Mouse (Mus musculus) olfactory bulb, adult 2 months (tissue): ENCODE measurements at regions not wholly inside any gene's neighbourhood (a gene's known extent, or its start where the extent isn't known, plus 50 kb on each side); places are given as distances from the start of the nearest gene placed in this dataset.
A peak's percentile ranks its signal among the peaks of the same experiment; 100 is the strongest.
"Not testable (repeated sequence)": the region's sequence is repeated elsewhere in the genome, so short reads cannot be mapped to it uniquely, and the experiment has no call there.

ENCODE experiments used
- H3K27ac ChIP-seq: fragments of 200-500 bp; 2 replicates; pipeline ENCODE4 v1.5.1; 2012; ENCODE audit warnings: low read depth, low read length; ENCODE audit not compliant: insufficient read depth
- H3K4me1 ChIP-seq: fragments of 200-500 bp; 2 replicates; pipeline ENCODE4 v1.6.1; 2012; ENCODE audit warnings: low read length; ENCODE audit not compliant: control insufficient read depth, insufficient read depth
- H3K4me3 ChIP-seq: fragments of 200-500 bp; 2 replicates; pipeline ENCODE4 v1.5.1; 2012; ENCODE audit warnings: mild to moderate bottlenecking, low read depth, low read length, moderate library complexity; ENCODE audit not compliant: insufficient read depth
- CTCF ChIP-seq: fragments of 200-500 bp; IDR thresholded peaks from 2 replicates; pipeline ENCODE4 v1.5.1; 2012; ENCODE audit warnings: low read depth, mild to moderate bottlenecking, low read length, moderate library complexity; ENCODE audit not compliant: insufficient read depth
- POLR2A ChIP-seq: fragments of 200-500 bp; IDR thresholded peaks from 2 replicates; pipeline ENCODE4 v1.6.1; 2012; ENCODE audit warnings: mild to moderate bottlenecking, low read depth, low read length, moderate library complexity; ENCODE audit not compliant: insufficient read depth
- WGBS: fragments of 180-500 bp; shearing (Covaris S2); methylation state at CpG from one replicate; pipeline ENCODE4 v1.1.7; 2018; 5-methylcytosine and 5-hydroxymethylcytosine counted together

DNA sequence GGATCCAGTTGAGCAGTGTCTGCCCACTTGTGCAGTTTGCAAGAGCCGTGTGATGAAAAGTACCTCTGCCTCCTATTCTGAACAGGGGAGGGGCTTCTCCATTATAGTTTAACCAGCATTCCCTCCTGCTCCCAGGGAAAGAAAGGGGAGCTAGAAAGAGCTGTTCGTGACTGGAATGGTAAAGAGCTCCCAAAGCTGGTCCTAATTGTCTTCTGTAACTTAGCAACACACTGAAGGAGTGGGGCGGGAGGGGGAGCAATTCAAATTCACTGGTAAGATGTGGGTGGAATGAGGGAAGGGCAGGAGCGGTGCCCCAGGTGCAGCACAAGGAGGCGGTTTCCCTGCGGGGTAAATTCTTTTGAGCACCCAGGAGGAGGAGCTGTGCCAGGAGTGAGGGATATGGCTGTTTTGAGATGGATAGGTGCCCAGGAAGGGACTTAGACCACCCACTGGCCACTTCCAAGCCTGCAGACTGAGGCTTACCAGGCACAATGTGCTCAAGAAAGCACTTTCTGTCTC is 79.5 kb upstream of the Spata13 start:
- H3K4me3 ChIP-seq: no peak overlapping the region
- TF ChIP-seq CTCF: no peak
- TF ChIP-seq POLR2A: no peak
- H3K4me1 ChIP-seq: peaks cover 20% of the 10 kb centered on the region
- WGBS: 8% methylated on average over 6 of the region's 6 CpGs
- H3K27ac ChIP-seq: peak overlapping the region; percentile 83

DNA sequence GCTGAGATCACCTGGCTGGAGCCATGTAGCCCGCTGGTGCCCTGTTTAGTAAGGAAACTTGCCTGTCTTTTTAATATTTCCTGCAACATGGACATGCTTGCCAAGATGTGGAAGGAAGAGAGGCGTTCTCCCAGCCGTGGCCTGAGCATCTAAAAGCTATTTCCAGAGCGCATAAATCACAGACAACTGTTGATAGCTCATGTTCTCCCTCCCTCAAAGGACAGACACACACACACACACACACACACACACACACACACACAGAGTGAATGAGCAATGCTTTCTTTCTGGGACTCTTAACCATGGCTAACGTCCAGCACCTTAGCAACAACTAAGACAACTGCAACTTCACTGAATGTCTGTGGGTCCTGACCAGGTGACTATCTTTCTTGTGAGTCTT is 77.3 kb upstream of the Spata13 start:
- WGBS: 63% methylated on average over 5 of the region's 5 CpGs

DNA sequence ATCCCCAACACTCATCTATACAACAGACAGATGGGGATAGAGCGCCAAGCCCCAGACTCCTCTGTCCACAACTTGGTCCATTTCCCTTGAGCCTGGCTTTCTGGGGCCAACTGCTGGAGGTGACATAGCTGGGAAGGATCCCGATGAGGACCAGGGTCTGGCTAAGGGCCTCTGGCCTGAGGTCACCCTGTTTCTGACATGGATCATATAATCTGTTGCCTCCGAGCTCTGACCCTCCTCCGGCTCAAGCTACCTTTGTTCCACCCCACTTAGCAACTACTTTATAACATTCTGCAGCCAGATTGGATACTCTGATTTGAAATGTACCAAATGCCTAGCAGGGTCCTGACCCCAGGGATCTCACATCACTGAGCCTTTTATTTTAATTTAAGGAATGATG is 76.8 kb upstream of the Spata13 start:
- WGBS: 83% methylated on average over 4 of the region's 4 CpGs
- Histone ChIP-seq H3K4me3 (no peak overlapping the region), H3K27ac (no peak overlapping the region), H3K4me1 (peaks cover 20% of the 10 kb centered on the region)
- TF ChIP-seq POLR2A (no peak), CTCF (no peak)

More for the DNA sequence above, 77.3 kb upstream of the Spata13 start:
- Histone ChIP-seq H3K4me3 (no peak overlapping the region), H3K27ac (no peak overlapping the region), H3K4me1 (peaks cover 20% of the 10 kb centered on the region)
- no peak for TF ChIP-seq POLR2A

DNA sequence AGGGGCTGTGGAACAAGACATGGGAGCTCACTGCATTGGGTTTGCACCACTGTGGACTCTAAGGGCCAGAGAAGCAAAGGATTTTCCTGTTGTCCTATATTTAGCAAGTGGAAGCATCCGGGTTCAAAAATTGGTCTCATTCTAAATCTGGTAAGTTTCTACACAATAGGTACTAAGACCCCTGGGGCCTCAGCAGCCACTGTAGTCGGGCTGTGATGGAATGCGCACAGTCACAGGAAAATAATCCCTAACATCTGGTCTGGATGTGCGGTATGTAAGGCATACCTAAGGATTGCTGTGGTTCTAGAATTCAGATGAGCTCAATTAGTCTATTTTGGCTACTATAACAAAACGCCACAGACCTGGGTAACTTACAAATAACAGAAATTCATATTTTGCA is 74.4 kb upstream of the Spata13 start:
- H3K27ac ChIP-seq: no peak overlapping the region
- TF ChIP-seq POLR2A (no peak), CTCF (no peak)
- H3K4me3 ChIP-seq: no peak overlapping the region
- 78% methylated on average over 5 of the region's 5 CpGs for WGBS
- peaks cover 13% of the 10 kb centered on the region for H3K4me1 ChIP-seq

DNA sequence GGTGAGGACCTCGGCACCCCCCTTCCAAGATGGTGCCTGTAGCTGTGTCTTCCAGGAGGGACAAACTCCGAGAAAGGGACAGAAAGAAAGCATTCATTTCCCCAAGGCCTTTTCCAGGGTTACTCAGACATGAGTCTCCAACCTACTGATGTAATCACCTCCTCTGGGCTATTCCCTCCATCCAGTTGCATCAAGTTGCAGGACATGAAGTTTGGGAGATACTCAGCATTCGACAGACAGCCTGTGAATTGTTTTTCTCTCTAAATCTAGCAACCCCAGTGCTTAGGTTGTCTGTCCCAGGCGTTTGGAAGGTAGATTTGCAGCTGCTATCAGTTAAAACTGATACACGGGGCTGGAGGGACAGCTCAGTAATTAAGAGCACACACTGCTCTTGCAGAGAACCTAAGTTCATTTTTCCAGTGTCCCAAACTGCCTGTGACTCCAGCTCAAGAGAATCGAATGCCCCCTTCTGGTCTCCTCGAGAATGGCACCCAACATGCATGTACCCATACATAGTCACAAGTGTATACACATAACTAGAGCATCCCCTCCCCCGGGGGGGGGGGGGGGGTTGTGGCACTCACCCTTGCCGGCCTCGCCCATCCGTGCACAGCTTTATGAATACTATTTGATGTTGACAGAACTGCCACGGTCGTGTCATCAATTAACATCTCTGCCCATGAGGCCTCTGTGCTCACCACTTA is 73.8 kb upstream of the Spata13 start:
- Histone ChIP-seq H3K4me1 (peaks cover 7% of the 10 kb centered on the region), H3K27ac (no peak overlapping the region), H3K4me3 (no peak overlapping the region)
- WGBS: 85% methylated on average over 13 of the region's 13 CpGs
- no peak for TF ChIP-seq CTCF

DNA sequence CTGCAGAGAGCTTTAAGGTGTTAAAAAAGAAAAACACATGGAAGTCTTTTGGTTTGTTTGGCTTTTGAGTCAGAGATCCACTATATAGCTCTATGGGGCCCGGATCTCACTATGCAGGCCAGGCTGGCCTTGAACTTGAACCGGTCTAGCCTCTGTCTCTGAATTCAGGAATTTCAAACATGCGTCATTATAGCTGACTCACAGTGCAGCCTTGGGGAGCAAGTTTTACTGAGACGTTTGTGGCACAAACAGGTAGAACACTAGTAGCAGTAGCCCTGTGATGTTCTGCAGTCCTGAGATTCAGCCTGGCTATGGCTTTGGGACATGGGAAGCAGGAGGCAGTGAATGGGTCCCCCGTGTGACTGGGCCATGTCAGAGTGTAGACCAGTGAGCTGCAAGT is 57.5 kb upstream of the Spata13 start:
- WGBS: 92% methylated on average over 5 of the region's 5 CpGs
- Histone ChIP-seq H3K4me3 (no peak overlapping the region), H3K4me1 (no peaks in the 10 kb centered on the region), H3K27ac (no peak overlapping the region)
- TF ChIP-seq POLR2A: no peak
- TF ChIP-seq CTCF: no peak

DNA sequence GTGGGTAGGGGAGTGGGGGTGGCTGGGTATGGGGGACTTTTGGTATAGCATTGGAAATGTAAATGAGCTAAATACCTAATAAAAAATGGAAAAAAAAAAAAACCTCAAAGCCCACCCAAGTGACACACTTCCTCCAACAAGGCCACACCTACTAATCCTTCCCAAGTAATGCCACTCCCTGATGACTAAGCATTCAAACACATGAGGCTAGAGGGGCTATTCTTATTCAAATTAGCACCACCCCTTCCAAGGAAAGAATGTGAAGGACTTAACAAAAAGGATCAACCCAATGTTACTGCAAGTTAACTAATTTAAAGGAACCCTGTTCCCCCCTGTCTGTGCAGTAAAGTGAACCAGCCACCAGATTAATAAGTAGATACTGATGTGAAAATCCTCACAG is 53.7 kb upstream of the Spata13 start:
- not testable (repeated sequence) for H3K4me3 ChIP-seq, H3K4me1 ChIP-seq, H3K27ac ChIP-seq
